Mouse (Mus musculus) megakaryocyte-erythroid progenitor cell, adult 5-6 weeks (primary cell): Measurements from ENCODE around the gene Prkag1. TPM values are rescaled to one million over a fixed set of nuclear protein-coding genes. Genes with fewer than 3 reads are reported as not detected.
A peak's percentile ranks its signal among the peaks of the same experiment; 100 is the strongest.
"Not testable (repeated sequence)": the region's sequence is repeated elsewhere in the genome, so short reads cannot be mapped to it uniquely, and the experiment has no call there.

Source experiments
- ATAC-seq: replicated peaks from 2 replicates; pipeline ENCODE4 v1.8.0; 2016; ENCODE audit warnings: mild to moderate bottlenecking, inconsistent platforms; ENCODE audit not compliant: severe bottlenecking, poor library complexity, low FRiP score, low TSS enrichment
- total RNA-seq, 2 experiments: library from RNA; stranded (forward) in 1 of 2; stranded (reverse) in 1 of 2; fragments of 200-1000, 215-1000 nt in 1 of 2; fragments of >200 nt in 1 of 2; fragmentation: Nextera tagmentation in 1 of 2; gene quantifications; 2 replicates each; pipeline ENCODE4 v1.2.3; 2014 to 2017

Gene Prkag1
- total RNA-seq, 2 experiments from 2014 or later = 120 to 121 TPM

- peak; percentile 54 for ATAC-seq
Measured at GRCm38 (mm10) chr15:98832161-98833058, 1.1 kb upstream of the Prkag1 start.

- ATAC-seq = no peak
Measured at GRCm38 (mm10) chr15:98831684-98832035, 339 bp upstream of the Prkag1 start.

GRCm38 (mm10) chr15:98827611-98828011, 3.7 kb downstream of the Prkag1 start:
- peak; percentile 53 for ATAC-seq

GRCm38 (mm10) chr15:98823434-98823833, 7.9 kb downstream of the Prkag1 start:
- ATAC-seq = no peak

- ATAC-seq = no peak
Measured at GRCm38 (mm10) chr15:98822147-98822546, 9.2 kb downstream of the Prkag1 start.

- ATAC-seq = peak; percentile 42; the same call in 1 of the 2 replicates
Measured at GRCm38 (mm10) chr15:98821403-98821802, 9.9 kb downstream of the Prkag1 start.

- no peak for ATAC-seq
Measured at GRCm38 (mm10) chr15:98820937-98821336, 10.4 kb downstream of the Prkag1 start.

GRCm38 (mm10) chr15:98818171-98818570, 13.2 kb downstream of the Prkag1 start:
- no peak for ATAC-seq

- no peak for ATAC-seq
Measured at GRCm38 (mm10) chr15:98812741-98813424, 18.4 kb downstream of the Prkag1 start.

GRCm38 (mm10) chr15:98810212-98810611, 21.1 kb downstream of the Prkag1 start:
- not testable (repeated sequence) for ATAC-seq

GRCm38 (mm10) chr15:98809390-98809789, 21.9 kb downstream of the Prkag1 start, which contains the start of gene Ddn:
Gene Ddn, minus strand, starts transcription at chr15:98809490.
- no peak for ATAC-seq

GRCm38 (mm10) chr15:98808651-98809134, 22.6 kb downstream of the Prkag1 start:
- ATAC-seq = no peak

GRCm38 (mm10) chr15:98807895-98808650, 23.2 kb downstream of the Prkag1 start:
- no peak for ATAC-seq

GRCm38 (mm10) chr15:98806809-98807770, 24.2 kb downstream of the Prkag1 start:
- ATAC-seq = no peak

GRCm38 (mm10) chr15:98806071-98806808, 25.1 kb downstream of the Prkag1 start:
- ATAC-seq = no peak

- ATAC-seq = peak; percentile 38; the same call in 1 of the 2 replicates
Measured at GRCm38 (mm10) chr15:98805324-98806040, 25.8 kb downstream of the Prkag1 start.

- ATAC-seq = peak; percentile 66
Measured at GRCm38 (mm10) chr15:98804054-98804453, 27.3 kb downstream of the Prkag1 start.
